Mouse (Mus musculus) G1E (cell line): ENCODE results near the gene Pola2.

ENCODE experiments used
- CTCF ChIP-seq: IDR thresholded peaks from 2 replicates; pipeline ENCODE4 v1.5.1; 2012; ENCODE audit warnings: low read depth, low read length, inconsistent platforms, mixed read lengths
- GATA1 ChIP-seq: IDR thresholded peaks from 2 replicates; pipeline ENCODE4 v1.6.1; 2012; ENCODE audit warnings: borderline replicate concordance, low read length, inconsistent platforms, mixed read lengths
- GATA2 ChIP-seq: IDR thresholded peaks from 2 replicates; pipeline ENCODE4 v1.6.1; 2012; ENCODE audit warnings: low read depth, low read length, inconsistent platforms, borderline replicate concordance
- TAL1 ChIP-seq: conservative IDR thresholded peaks from 2 replicates; pipeline ENCODE4 v1.6.1; 2012; ENCODE audit warnings: low read depth, low read length, inconsistent platforms, mixed read lengths

GRCm38 (mm10) chr19:5927532-5927931 lies 36.5 kb downstream of the Pola2 start:
- TF ChIP-seq CTCF (no peak), GATA1 (no peak), GATA2 (no peak), TAL1 (no peak)
